Mouse (Mus musculus): ENCODE measurements around the gene Chrnb2.

- TF ChIP-seq GATA1 (IDR thresholded peaks at IDR 0.05; ENCODE audit: borderline replicate concordance, low read length) (no peak), FLI1 (IDR thresholded peaks at IDR 0.05; ENCODE audit: low read length) (no peak)
Measured at GRCm38 (mm10) chr3:89773740-89774211, 9.3 kb upstream of the Chrnb2 start.
